In genomic region chr6:94648496-94648895, GRCm38 (mm10) we compare ENCODE assay signal across 9 mouse cellular contexts. TPM values are rescaled to one million over a fixed set of nuclear protein-coding genes. Genes with fewer than 3 reads are reported as not detected.
DNase-seq lines count a peak whose midpoint lies in the region; ATAC-seq and TF ChIP-seq lines count a peak whose summit lies in the region.
"Had no signal": no experiment of that assay in that cellular context is flagged by ENCODE, and none has a peak within 500 bp of the region (broad histone marks: within the 10 kb centered on the region; RNA-seq: fewer than 3 reads in every experiment).

No protein-coding gene starts in this region.

- H3K4me3 ChIP-seq in heart, adult 2 months = peak overlapping the region; percentile 30; the same call in 1 of the 2 replicates
- no peak overlapping the region for H3K4me3 ChIP-seq in lung, postnatal 0 days (ENCODE audit: low read depth, low read length)
- no peak overlapping the region for H3K4me3 ChIP-seq in limb, embryonic 12.5 days (replicated peaks)
- no peak overlapping the region for H3K4me3 ChIP-seq in stomach, postnatal 0 days (ENCODE audit: low read depth, low read length)

- H3K9me3 ChIP-seq in lung, postnatal 0 days (ENCODE audit: low read length) = no peaks in the 10 kb centered on the region
- no peaks in the 10 kb centered on the region for H3K9me3 ChIP-seq in limb, embryonic 12.5 days
- H3K9me3 ChIP-seq in stomach, postnatal 0 days (ENCODE audit: control insufficient read depth, low read length) = no peaks in the 10 kb centered on the region

- peak overlapping the region; percentile 49 for H3K9ac ChIP-seq in heart, adult 2 months (ENCODE audit: low read depth, low read length)
- H3K9ac ChIP-seq in lung, postnatal 0 days (replicated peaks; ENCODE audit: low read depth) = no peak overlapping the region
- 0 out of 2 replicates have a peak overlapping the region, but pooled peaks have one; percentile 9 for H3K9ac ChIP-seq in limb, embryonic 12.5 days (replicated peaks)
- H3K9ac ChIP-seq in stomach, postnatal 0 days (ENCODE audit: low read length) = no peak overlapping the region; the same call in 1 of the 2 replicates

- TF ChIP-seq POLR2A in heart, adult 2 months (IDR thresholded peaks at IDR 0.05; ENCODE audit: insufficient read depth, low read depth, low read length) = no peak

- no peak for TF ChIP-seq EP300 in heart, adult 2 months (IDR thresholded peaks at IDR 0.05; ENCODE audit: insufficient read depth, low read depth, low read length)
- TF ChIP-seq EP300 in lung, postnatal 0 days (IDR thresholded peaks at IDR 0.05) = no peak
- TF ChIP-seq EP300 in stomach, postnatal 0 days (optimal IDR thresholded peaks at IDR 0.05) = no peak

- ATAC-seq in lung, postnatal 0 days = no peak
- no peak for ATAC-seq in limb, embryonic 12.5 days (ENCODE audit: insufficient number of reproducible peaks, insufficient read depth, low FRiP score, low TSS enrichment, low read depth)
- no peak for ATAC-seq in stomach, postnatal 0 days (ENCODE audit: low FRiP score, low TSS enrichment)

- WGBS in heart, adult 2 months = 29% methylated on average over 4 of the region's 4 CpGs
- 41% methylated on average over 4 of the region's 4 CpGs for WGBS in lung, postnatal 0 days
- WGBS in limb, embryonic 12.5 days = 32% methylated on average over 4 of the region's 4 CpGs
- 33% methylated on average over 4 of the region's 4 CpGs for WGBS in stomach, postnatal 0 days

- peak overlapping the region; percentile 93 for H3K27ac ChIP-seq in heart, adult 2 months
- H3K27ac ChIP-seq in lung, postnatal 0 days (ENCODE audit: low read length) = peak overlapping the region; percentile 38; the same call in 1 of the 2 replicates
- peak overlapping the region; percentile 84 for H3K27ac ChIP-seq in limb, embryonic 12.5 days
- H3K27ac ChIP-seq in stomach, postnatal 0 days (replicated peaks) = peak overlapping the region; percentile 78

- no peak for DNase-seq in heart, adult 2 months
- no peak for DNase-seq in heart, postnatal 14 days
- DNase-seq in lung, postnatal 0 days (ENCODE audit: low spot score) = no peak
- no peak for DNase-seq in lung, postnatal 14 days
- no peak for DNase-seq in stomach, postnatal 0 days (ENCODE audit: low spot score)
- DNase-seq in MN1 (ENCODE audit: low spot score) = no peak
- DNase-seq in spleen, adult 12 weeks (ENCODE audit: low spot score) = no peak
- DNase-seq: adrenal gland, adult 8-10 months had no signal

- peaks cover 1% of the 10 kb centered on the region; the same call in 1 of the 2 replicates for H3K79me2 ChIP-seq in heart, adult 2 months (replicated peaks; ENCODE audit: control insufficient read depth, insufficient read depth, low read length)

- H3K27me3 ChIP-seq in heart, adult 2 months (ENCODE audit: control insufficient read depth, insufficient read depth, low read length) = no peaks in the 10 kb centered on the region
- H3K27me3 ChIP-seq in lung, postnatal 0 days (replicated peaks; ENCODE audit: insufficient read depth, low read length) = no peaks in the 10 kb centered on the region
- H3K27me3 ChIP-seq in limb, embryonic 12.5 days = 0 out of 2 replicates have a peak, but pooled peaks cover 2% of the 10 kb centered on the region
- no peaks in the 10 kb centered on the region for H3K27me3 ChIP-seq in stomach, postnatal 0 days (ENCODE audit: control insufficient read depth, insufficient read depth, low read length)

- TF ChIP-seq CTCF in heart, adult 2 months (IDR thresholded peaks at IDR 0.05) = no peak
- TF ChIP-seq CTCF in lung, postnatal 0 days (IDR thresholded peaks at IDR 0.05) = no peak
- TF ChIP-seq CTCF in stomach, postnatal 0 days (IDR thresholded peaks at IDR 0.05; ENCODE audit: low read depth) = no peak

- peaks cover 3% of the 10 kb centered on the region for H3K36me3 ChIP-seq in heart, adult 2 months (ENCODE audit: control insufficient read depth, insufficient read depth, low read length)
- no peaks in the 10 kb centered on the region for H3K36me3 ChIP-seq in lung, postnatal 0 days (ENCODE audit: insufficient read depth, low read length)
- peaks cover 9% of the 10 kb centered on the region; the same call in 1 of the 2 replicates for H3K36me3 ChIP-seq in limb, embryonic 12.5 days
- peaks cover 4% of the 10 kb centered on the region; the same call in 1 of the 2 replicates for H3K36me3 ChIP-seq in stomach, postnatal 0 days (ENCODE audit: control insufficient read depth, insufficient read depth, low read length)

- intact Hi-C loops in heart, adult 2 months (cut with DNase I) = loop anchor here (5.0 kb wide), 1 partner anchor 49 kb away; no protein-coding TSS in a partner anchor
- intact Hi-C loops in heart, postnatal 14 days (cut with DNase I) = loop anchor here (5.0 kb wide), 1 partner anchor 49 kb away; no protein-coding TSS in a partner anchor

- H3K4me1 ChIP-seq in heart, adult 2 months (ENCODE audit: control insufficient read depth, insufficient read depth, low read length) = peaks cover 27% of the 10 kb centered on the region
- H3K4me1 ChIP-seq in lung, postnatal 0 days (ENCODE audit: insufficient read depth, low read depth, low read length) = peaks cover 35% of the 10 kb centered on the region; the same call in 1 of the 2 replicates
- peaks cover 93% of the 10 kb centered on the region for H3K4me1 ChIP-seq in limb, embryonic 12.5 days (replicated peaks)
- H3K4me1 ChIP-seq in stomach, postnatal 0 days (replicated peaks; ENCODE audit: control insufficient read depth, insufficient read depth) = peaks cover 15% of the 10 kb centered on the region

- H3K4me2 ChIP-seq in lung, postnatal 0 days (replicated peaks; ENCODE audit: low read depth, low read length) = no peak overlapping the region
- peak overlapping the region; percentile 42 for H3K4me2 ChIP-seq in limb, embryonic 12.5 days
- peak overlapping the region; percentile 12; the same call in 1 of the 2 replicates for H3K4me2 ChIP-seq in stomach, postnatal 0 days (replicated peaks; ENCODE audit: low read depth)

RNA-seq across cellular contexts. Expression of gene Lrig1, which starts 51.5 kb away (rescaled TPM):
- total RNA-seq in heart, adult 2 months (2021) = 10 to 100 TPM; 30.4 to 32.7 TPM
- 23.3 and 35.5 TPM in 2 replicates for polyA plus RNA-seq in heart, adult 2 months (2012; rRNA removed)
- 10 to 100 TPM; 37.8 to 38.6 TPM for total RNA-seq in heart, postnatal 14 days (2021)
- polyA plus RNA-seq in lung, postnatal 0 days (2015; fragmentation: Nextera tagmentation; extraction: Ambion mirVana) = 8.1 and 9.2 TPM in 2 replicates
- 20.5 and 25.0 TPM in 2 replicates for polyA plus RNA-seq in limb, embryonic 12.5 days (2016; fragmentation: Nextera tagmentation; extraction: Ambion mirVana)
- polyA plus RNA-seq in stomach, postnatal 0 days (2015; fragmentation: Nextera tagmentation; extraction: Ambion mirVana) = 15.2 and 19.6 TPM in 2 replicates

Comparison
In these comparisons a context has a peak if more than half of its experiments do, and no peak if none do; other contexts are left out.
1. H3K27ac ChIP-seq: peak in every context shown above with its lines; median percentile 93 in heart, adult 2 months; 84 in limb, embryonic 12.5 days; 78 in stomach, postnatal 0 days; 38 in lung, postnatal 0 days.
2. H3K9ac ChIP-seq: peak in heart, adult 2 months (single experiment) and limb, embryonic 12.5 days (single experiment); none in lung, postnatal 0 days (single experiment) and stomach, postnatal 0 days (single experiment).